Mouse (Mus musculus) common myeloid progenitor, adult 5-6 weeks (primary cell): ENCODE data around the gene Gphb5. TPM values are rescaled to one million over a fixed set of nuclear protein-coding genes. Genes with fewer than 3 reads are reported as not detected.
A peak's percentile ranks its signal among the peaks of the same experiment; 100 is the strongest.
"Not testable (repeated sequence)": the region's sequence is repeated elsewhere in the genome, so short reads cannot be mapped to it uniquely, and the experiment has no call there.

Experiments used
- ATAC-seq: replicated peaks from 2 replicates; pipeline ENCODE4 v1.8.0; 2016; ENCODE audit warnings: low read depth, mild to moderate bottlenecking, moderate TSS enrichment, inconsistent platforms; ENCODE audit not compliant: poor library complexity, severe bottlenecking
- total RNA-seq: library from RNA; stranded (forward); fragments of 200-1000, 187-1606 nt; gene quantifications from 2 replicates; pipeline ENCODE4 v1.2.3, GENCODE M21; 2017

Gene Gphb5
- total RNA-seq = not detected in 2 replicates

- no peak for ATAC-seq
Observed at GRCm38 (mm10) chr12:75416681-75417080, at the start of gene Gphb5. Gene Gphb5 (minus strand): TSS chr12:75416781.

GRCm38 (mm10) chr12:75466206-75466605 is 49.6 kb upstream of the Gphb5 start:
- no peak for ATAC-seq

GRCm38 (mm10) chr12:75464016-75464769 is 47.6 kb upstream of the Gphb5 start:
- ATAC-seq = peak; percentile 58; the same call in 1 of the 2 replicates

GRCm38 (mm10) chr12:75460561-75460960 is 44.0 kb upstream of the Gphb5 start:
- no peak for ATAC-seq

DNA sequence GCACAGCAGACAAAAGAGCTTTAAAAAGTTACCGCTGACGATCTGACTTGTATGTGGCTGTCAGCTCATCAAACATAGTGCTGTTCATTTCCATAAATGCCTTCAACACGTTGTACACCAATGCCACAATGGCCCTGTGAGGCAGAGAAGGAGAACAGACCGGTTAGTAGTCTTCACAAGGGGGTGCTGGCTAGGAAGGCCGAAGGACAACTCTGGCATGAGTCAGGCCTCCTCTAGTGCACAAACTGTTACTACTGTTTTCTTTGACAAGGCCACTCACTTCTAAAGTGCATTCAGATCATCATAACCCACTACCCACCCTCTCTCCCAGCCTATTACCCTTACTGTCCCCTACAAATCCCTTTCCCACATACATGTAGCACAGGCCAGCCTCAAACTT is 43.1 kb upstream of the Gphb5 start:
- ATAC-seq = no peak

DNA sequence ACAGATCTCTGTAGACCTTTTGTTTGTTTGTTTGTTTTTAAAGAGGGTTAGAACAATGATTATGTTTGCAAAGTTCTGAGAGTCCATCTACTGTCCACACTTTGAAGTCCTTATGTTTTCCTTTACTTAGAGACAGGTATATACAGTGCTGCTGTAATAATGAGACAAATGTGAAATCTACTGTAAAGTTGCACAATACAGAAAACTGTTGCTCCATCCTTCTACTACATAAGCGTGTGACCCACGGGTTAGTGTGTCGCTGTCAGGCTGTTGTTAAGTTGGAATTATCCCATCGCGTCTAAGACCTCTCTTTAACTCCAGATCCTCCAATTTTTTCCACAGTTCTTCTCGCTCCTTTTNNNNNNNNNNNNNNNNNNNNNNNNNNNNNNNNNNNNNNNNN is 36.9 kb upstream of the Gphb5 start:
- no peak for ATAC-seq

DNA sequence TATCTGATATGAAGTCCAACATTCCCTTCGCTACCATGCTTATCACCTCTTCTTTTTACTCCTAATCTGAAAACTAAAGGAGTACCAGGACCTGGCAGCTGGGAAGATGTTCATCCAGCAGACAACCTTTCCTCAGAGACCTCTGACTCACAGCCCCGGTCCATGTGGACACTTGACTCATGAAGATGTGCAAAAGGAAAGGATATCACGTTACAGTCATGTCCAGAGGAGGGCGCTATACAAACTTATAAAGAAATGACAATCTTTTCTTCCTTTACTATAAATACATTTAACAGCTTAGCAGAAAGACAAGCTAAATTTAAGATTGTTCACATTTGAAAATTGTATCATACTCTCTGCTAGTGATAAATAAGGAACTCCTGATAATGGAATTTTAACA is 36.4 kb upstream of the Gphb5 start:
- no peak for ATAC-seq

DNA sequence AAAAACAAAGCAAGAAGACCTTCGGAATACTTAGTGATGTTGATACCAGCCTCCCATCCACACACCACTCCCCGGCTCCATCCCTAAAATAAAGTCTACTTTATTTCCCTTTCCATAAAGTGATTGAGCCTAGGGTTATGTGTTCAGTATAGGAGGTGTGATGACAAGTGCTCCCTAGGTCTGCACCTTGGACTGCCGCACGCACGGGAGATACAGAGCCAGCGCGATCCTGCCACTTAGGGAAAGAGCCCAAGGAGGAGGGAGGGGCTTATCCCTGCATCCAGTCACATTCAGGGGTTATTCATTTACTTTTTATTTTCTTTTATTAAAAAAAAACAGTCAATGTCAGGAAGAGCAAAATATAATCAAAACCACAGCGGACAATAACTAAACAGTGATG is 34.0 kb upstream of the Gphb5 start:
- ATAC-seq = no peak

DNA sequence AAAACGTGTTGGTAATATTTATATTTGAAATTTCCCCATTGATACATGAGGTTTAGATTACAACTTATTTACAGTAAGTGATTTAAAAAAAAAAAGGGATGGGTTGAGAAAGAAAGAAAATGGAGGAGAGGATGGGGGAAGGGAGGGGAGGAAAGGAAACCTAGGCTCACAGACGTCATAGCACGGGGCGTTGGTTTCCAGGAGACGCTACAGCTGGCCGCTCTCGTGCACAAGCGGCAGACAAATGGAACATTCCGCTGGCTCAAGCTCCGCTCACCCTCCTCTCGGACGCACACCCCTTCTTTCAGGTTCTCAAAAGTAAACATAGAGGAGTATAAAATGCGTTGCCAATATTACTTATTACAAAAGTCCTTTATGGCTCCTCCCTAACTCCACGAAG is 33.4 kb upstream of the Gphb5 start:
- no peak for ATAC-seq

DNA sequence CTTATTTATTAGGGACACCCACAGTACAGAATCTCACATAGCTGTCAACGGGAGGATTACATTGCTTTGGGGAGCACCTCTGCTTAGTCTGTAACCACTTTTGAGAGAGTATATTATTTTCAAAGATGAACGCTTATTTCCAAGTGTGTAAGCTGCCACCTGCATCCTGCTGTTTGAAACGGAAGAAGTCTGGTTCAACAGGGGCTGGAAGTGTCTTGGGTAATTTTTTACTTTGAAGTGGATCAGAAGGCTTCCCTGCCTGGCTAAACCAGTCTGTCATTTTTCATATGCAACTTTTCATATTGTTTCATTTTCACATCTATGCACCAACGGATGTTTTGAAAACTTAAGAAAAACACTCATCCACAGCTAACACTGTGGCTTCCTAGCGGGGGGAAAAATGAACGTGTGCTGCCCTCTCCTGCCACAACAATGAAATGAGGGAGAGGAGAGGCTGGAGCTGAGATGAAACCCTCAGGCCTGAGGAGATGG is 32.9 kb upstream of the Gphb5 start:
- ATAC-seq = peak; percentile 59

GRCm38 (mm10) chr12:75448921-75449320 is 32.3 kb upstream of the Gphb5 start:
- ATAC-seq = peak; percentile 69

DNA sequence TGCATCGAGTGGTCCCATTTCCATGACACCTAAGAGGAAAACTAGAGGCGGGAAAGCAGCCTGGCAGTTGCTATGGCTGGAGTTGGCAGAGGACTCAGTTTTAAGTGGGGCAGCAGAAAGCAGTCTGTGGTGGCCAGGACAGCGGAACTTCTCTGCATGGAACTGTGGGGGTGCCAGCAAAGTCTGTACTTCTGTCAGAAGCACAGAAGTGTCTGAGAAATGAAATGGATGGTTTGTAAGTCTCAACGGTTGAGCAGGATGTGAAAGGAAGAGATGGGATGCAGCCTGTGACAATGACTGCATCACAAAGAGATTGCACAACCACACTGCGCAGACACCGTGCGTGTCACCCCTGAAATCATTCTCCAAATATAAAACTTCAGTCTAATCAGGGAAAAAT is 29.7 kb upstream of the Gphb5 start:
- 0 out of 2 replicates have a peak, but pooled peaks have one; percentile 20 for ATAC-seq

DNA sequence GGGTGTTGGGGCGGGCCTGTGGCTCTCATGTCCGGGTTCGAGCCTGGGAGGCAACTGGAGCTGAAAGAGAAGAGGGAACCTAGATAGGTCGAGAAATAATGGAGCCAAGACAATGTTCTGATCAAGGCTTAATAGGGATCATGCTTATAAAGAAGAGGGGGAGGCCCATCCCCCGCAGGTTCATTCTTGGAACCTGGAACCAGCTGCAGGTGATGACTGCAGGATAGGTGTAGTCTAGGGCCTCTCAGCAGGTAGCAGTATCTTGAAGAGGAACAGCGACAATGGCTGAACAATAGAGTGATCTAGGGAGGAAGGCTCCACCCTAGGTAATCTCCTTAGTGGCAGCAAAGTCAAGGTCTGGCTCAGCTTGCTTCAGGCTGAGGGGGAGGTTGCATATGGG is 15.8 kb upstream of the Gphb5 start:
- not testable (repeated sequence) for ATAC-seq

DNA sequence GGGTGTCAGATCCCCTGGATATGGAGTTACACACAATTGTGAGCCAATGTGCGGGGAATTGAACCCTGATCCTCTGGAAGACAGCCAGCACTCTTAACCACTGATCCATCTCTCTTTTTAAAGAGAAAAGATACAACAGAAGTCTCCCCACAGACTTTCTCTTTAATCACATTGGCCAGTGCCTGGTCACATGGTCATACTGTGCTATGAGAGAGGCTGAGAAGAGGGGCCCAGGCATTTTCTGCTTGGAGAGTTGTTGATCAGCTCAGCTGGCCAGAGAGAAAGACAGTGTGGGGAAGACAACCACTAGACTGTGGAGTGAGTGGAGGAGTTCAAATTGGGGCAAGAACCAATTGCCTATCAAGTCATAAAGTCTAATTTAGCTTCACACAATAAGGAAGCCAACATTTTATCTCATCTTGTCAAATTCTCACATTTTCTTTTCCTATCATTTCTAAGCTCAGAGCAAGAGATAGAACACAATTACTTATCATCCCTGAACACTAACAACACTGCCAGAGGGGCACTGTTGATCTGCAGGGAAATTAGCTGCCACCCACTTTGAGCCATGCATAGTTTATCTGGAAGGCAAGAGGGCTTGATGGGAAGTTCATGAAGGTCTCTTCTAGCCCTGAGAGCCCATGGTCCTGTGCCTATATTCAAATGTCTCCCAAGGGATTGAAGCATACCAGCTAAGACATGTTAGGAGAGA is 13.3 kb upstream of the Gphb5 start:
- no peak for ATAC-seq

DNA sequence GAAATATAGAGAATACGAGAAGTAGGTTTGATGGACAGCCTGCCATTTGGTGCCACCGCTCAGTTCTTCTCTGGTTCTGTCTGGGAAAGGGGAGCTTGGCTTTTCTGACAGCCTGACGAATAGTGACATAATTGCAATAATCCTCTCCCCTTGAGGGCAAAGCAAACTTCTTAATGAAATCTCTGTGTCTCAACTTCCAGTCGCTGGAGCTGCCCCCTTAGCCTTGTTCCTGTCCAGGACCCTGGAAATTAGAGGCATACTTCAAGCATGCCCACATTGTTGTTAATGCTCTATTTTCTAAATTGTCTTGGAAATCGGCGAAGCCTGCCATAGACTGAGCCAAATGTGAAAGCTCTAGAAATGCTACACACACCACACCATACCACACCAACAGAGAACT is 12.1 kb upstream of the Gphb5 start:
- ATAC-seq = no peak

- no peak for ATAC-seq
Observed at GRCm38 (mm10) chr12:75425882-75426281, 9.3 kb upstream of the Gphb5 start.

GRCm38 (mm10) chr12:75424817-75425216 is 8.2 kb upstream of the Gphb5 start:
- no peak for ATAC-seq

GRCm38 (mm10) chr12:75424359-75424758 is 7.8 kb upstream of the Gphb5 start:
- ATAC-seq = no peak

DNA sequence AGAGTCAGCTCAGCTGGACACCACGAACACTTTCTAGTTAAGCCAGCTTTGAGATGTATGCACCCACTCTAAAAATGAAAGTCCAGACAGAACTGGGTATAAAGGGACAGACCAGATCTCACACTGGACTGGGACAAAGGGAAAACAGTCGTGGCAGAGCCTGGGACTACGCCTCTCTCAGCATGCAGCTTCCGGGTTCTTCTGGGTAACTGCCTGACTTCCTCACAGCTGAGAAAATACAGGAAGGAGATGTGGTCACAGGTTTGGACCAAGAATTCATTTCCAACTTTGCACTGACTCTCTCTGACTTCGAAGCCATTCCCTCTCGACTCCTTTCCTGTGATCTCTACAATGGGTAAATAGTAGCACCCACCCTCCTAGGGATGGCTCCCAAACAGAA is 1.6 kb downstream of the Gphb5 start:
- peak; percentile 62; the same call in 1 of the 2 replicates for ATAC-seq

DNA sequence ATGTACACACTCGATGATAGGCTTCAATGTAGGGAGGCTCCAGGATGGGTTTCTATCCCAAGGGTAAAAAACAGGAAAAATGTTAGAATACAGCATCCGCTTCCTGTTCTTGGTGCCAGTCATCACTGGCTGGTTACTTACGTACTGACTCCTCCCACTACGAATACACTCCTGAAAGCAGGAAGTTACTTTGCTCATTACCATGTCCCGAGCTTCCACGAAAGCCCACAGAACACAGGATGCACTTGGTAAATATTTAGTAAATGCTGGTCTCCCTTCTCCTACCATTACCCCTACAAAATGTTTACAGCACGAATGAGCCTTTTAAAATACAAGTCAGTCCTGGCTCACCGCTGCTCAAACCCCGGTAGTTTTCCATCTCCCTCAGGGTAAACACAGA is 3.6 kb downstream of the Gphb5 start:
- peak; percentile 72 for ATAC-seq

- ATAC-seq = no peak
Observed at GRCm38 (mm10) chr12:75397077-75397476, 19.5 kb downstream of the Gphb5 start.
